In the genomic region with DNA sequence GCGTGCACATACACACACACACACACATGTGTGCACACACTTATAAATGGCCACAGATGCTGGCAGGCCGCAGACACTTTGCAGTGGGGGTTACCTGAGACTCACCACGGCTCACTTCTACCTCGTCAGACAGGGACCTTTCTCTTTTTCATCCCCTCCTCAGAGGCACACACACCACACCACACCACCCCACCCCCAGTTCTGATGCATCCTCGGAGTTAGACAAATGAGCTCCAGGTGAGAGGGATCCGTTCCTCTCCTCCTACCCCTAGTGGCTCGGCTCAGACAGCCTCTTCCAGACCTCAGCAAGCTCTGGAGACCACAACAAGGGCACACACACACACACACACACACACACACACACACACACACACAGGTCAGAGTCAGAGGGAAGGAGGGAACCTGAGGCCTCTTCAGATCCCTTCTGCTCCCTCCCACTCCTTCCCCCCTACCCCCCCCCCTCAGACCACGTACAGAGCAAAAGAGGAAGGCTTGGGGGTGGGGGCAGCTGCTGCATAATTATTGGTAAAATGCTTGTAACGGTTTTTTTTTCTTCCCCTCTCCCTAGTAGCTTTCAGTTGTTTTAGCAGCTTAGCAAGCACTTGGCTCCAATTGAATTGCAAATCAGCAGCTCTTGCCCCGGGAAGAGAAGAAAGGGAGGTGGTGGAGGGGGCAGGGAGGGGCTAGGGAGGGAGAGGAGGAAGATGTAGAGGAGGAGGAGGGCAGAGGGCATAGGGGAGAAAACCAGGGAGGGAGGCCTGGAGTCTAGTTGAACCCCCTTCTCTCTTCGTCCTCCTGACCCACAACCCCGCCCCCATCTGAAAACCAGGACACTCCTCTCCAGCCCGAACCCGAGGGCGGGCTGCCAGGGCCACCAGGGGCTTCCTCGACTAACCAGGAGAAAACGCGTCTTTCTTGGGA, we compare ENCODE assay signal across 8 mouse cellular contexts. TPM values are rescaled to one million over a fixed set of nuclear protein-coding genes. Genes with fewer than 3 reads are reported as not detected.
DNase-seq lines count a peak whose midpoint lies in the region; ATAC-seq and TF ChIP-seq lines count a peak whose summit lies in the region.

No protein-coding gene starts in this region.

- no peaks in the 10 kb centered on the region for H3K9me3 ChIP-seq in heart, embryonic 10.5 days
- H3K9me3 ChIP-seq in forebrain, embryonic 15.5 days = no peaks in the 10 kb centered on the region
- no peaks in the 10 kb centered on the region for H3K9me3 ChIP-seq in liver, embryonic 13.5 days (replicated peaks)
- H3K9me3 ChIP-seq in stomach, postnatal 0 days (ENCODE audit: control insufficient read depth, low read length) = no peaks in the 10 kb centered on the region

- H3K4me1 ChIP-seq in heart, embryonic 10.5 days = peaks cover 43% of the 10 kb centered on the region
- H3K4me1 ChIP-seq in heart, adult 2 months (ENCODE audit: control insufficient read depth, insufficient read depth, low read length) = no peaks in the 10 kb centered on the region
- H3K4me1 ChIP-seq in forebrain, embryonic 15.5 days = peaks cover 40% of the 10 kb centered on the region
- peaks cover 6% of the 10 kb centered on the region; the same call in 1 of the 2 replicates for H3K4me1 ChIP-seq in liver, embryonic 13.5 days (replicated peaks)
- no peaks in the 10 kb centered on the region for H3K4me1 ChIP-seq in stomach, postnatal 0 days (replicated peaks; ENCODE audit: control insufficient read depth, insufficient read depth)

- H3K27me3 ChIP-seq in heart, embryonic 10.5 days (ENCODE audit: insufficient read depth, poor library complexity, severe bottlenecking) = peaks cover 84% of the 10 kb centered on the region
- H3K27me3 ChIP-seq in heart, adult 2 months (ENCODE audit: control insufficient read depth, insufficient read depth, low read length) = peaks cover 3% of the 10 kb centered on the region; the same call in 1 of the 2 replicates
- H3K27me3 ChIP-seq in forebrain, embryonic 15.5 days = no peaks in the 10 kb centered on the region
- H3K27me3 ChIP-seq in liver, embryonic 13.5 days = peaks cover 56% of the 10 kb centered on the region
- no peaks in the 10 kb centered on the region for H3K27me3 ChIP-seq in stomach, postnatal 0 days (ENCODE audit: control insufficient read depth, insufficient read depth, low read length)

- H3K27ac ChIP-seq in heart, embryonic 10.5 days = 0 out of 2 replicates have a peak overlapping the region, but pooled peaks have one; percentile 49
- no peak overlapping the region for H3K27ac ChIP-seq in heart, adult 2 months
- H3K27ac ChIP-seq in forebrain, embryonic 15.5 days (replicated peaks) = peak overlapping the region; percentile 90
- H3K27ac ChIP-seq in liver, embryonic 13.5 days = 0 out of 2 replicates have a peak overlapping the region, but pooled peaks have one; percentile 13
- no peak overlapping the region for H3K27ac ChIP-seq in stomach, postnatal 0 days (replicated peaks)

- 11% methylated on average over 18 of the region's 18 CpGs for WGBS in heart, embryonic 10.5 days
- WGBS in heart, adult 2 months = 19% methylated on average over 18 of the region's 18 CpGs
- 5% methylated on average over 18 of the region's 18 CpGs for WGBS in forebrain, embryonic 15.5 days
- WGBS in liver, embryonic 13.5 days (ENCODE audit: insufficient replicate concordance) = 13% methylated on average over 18 of the region's 18 CpGs
- WGBS in stomach, postnatal 0 days = 20% methylated on average over 17 of the region's 18 CpGs

- no peak for TF ChIP-seq CTCF in heart, adult 2 months (IDR thresholded peaks at IDR 0.05)
- TF ChIP-seq CTCF in stomach, postnatal 0 days (IDR thresholded peaks at IDR 0.05; ENCODE audit: low read depth) = no peak

- peak overlapping the region; percentile 29 for H3K4me3 ChIP-seq in heart, embryonic 10.5 days
- H3K4me3 ChIP-seq in heart, adult 2 months = no peak overlapping the region
- H3K4me3 ChIP-seq in forebrain, embryonic 15.5 days = peak overlapping the region; percentile 20; the same call in 1 of the 2 replicates
- no peak overlapping the region for H3K4me3 ChIP-seq in liver, embryonic 13.5 days (replicated peaks)
- H3K4me3 ChIP-seq in stomach, postnatal 0 days (ENCODE audit: low read depth, low read length) = no peak overlapping the region

- no peak for TF ChIP-seq POLR2A in heart, adult 2 months (IDR thresholded peaks at IDR 0.05; ENCODE audit: insufficient read depth, low read depth, low read length)

- ATAC-seq in forebrain, embryonic 15.5 days (replicated peaks) = peak; percentile 73
- ATAC-seq in liver, embryonic 13.5 days (ENCODE audit: low read depth) = 0 out of 2 replicates have a peak, but pooled peaks have one; percentile 18
- ATAC-seq in stomach, postnatal 0 days (ENCODE audit: low FRiP score, low TSS enrichment) = no peak
- no peak for ATAC-seq in megakaryocyte-erythroid progenitor cell, adult 5-6 weeks (replicated peaks; ENCODE audit: low FRiP score, low TSS enrichment, poor library complexity, severe bottlenecking)

- no peaks in the 10 kb centered on the region for H3K36me3 ChIP-seq in heart, embryonic 10.5 days
- no peaks in the 10 kb centered on the region for H3K36me3 ChIP-seq in heart, adult 2 months (ENCODE audit: control insufficient read depth, insufficient read depth, low read length)
- H3K36me3 ChIP-seq in forebrain, embryonic 15.5 days = no peaks in the 10 kb centered on the region
- no peaks in the 10 kb centered on the region for H3K36me3 ChIP-seq in liver, embryonic 13.5 days
- H3K36me3 ChIP-seq in stomach, postnatal 0 days (ENCODE audit: control insufficient read depth, insufficient read depth, low read length) = no peaks in the 10 kb centered on the region

- DNase-seq in heart, embryonic 10.5 days (ENCODE audit: low spot score) = no peak
- no peak for DNase-seq in heart, adult 2 months
- peak; percentile 94 for DNase-seq in ZHBTc4 (ENCODE audit: low read depth, low spot score)
- no peak for DNase-seq in liver, embryonic 13.5 days
- no peak for DNase-seq in stomach, postnatal 0 days (ENCODE audit: low spot score)
- no peak for DNase-seq in left cerebral cortex, adult 9 months (ENCODE audit: low spot score in 2 of 2)

- H3K4me2 ChIP-seq in forebrain, embryonic 15.5 days (replicated peaks) = peak overlapping the region; percentile 34
- no peak overlapping the region for H3K4me2 ChIP-seq in liver, embryonic 13.5 days
- peak overlapping the region; percentile 25; the same call in 1 of the 2 replicates for H3K4me2 ChIP-seq in stomach, postnatal 0 days (replicated peaks; ENCODE audit: low read depth)

- intact Hi-C loops in heart, adult 2 months (cut with DNase I) = no loop called here

- TF ChIP-seq EP300 in heart, adult 2 months (IDR thresholded peaks at IDR 0.05; ENCODE audit: insufficient read depth, low read depth, low read length) = no peak
- TF ChIP-seq EP300 in stomach, postnatal 0 days (optimal IDR thresholded peaks at IDR 0.05) = no peak

- H3K9ac ChIP-seq in heart, adult 2 months (ENCODE audit: low read depth, low read length) = no peak overlapping the region
- no peak overlapping the region for H3K9ac ChIP-seq in forebrain, embryonic 15.5 days (replicated peaks)
- no peak overlapping the region for H3K9ac ChIP-seq in liver, embryonic 13.5 days
- no peak overlapping the region for H3K9ac ChIP-seq in stomach, postnatal 0 days (ENCODE audit: low read length)

- no peaks in the 10 kb centered on the region for H3K79me2 ChIP-seq in heart, adult 2 months (replicated peaks; ENCODE audit: control insufficient read depth, insufficient read depth, low read length)

RNA-seq across cellular contexts. Expression of a gene that starts 19.6 kb away (rescaled TPM):
- 0.02 and 0.34 TPM in 2 replicates for polyA plus RNA-seq in heart, embryonic 10.5 days (2016; fragmentation: Nextera tagmentation; extraction: Ambion mirVana)
- total RNA-seq in heart, adult 2 months (2021) = under 1 TPM; 0.13 to 0.16 TPM
- polyA plus RNA-seq in heart, adult 2 months (2012; rRNA removed) = 0.47 and 0.53 TPM in 2 replicates
- polyA plus RNA-seq in forebrain, embryonic 15.5 days (2015; fragmentation: Nextera tagmentation; extraction: Ambion mirVana) = 2.4 and 3.0 TPM in 2 replicates
- polyA plus RNA-seq in liver, embryonic 13.5 days (2015; fragmentation: Nextera tagmentation; extraction: Ambion mirVana) = not detected in 2 replicates
- polyA plus RNA-seq in stomach, postnatal 0 days (2015; fragmentation: Nextera tagmentation; extraction: Ambion mirVana) = 0.16 TPM in 2 replicates
- not detected in 2 replicates for total RNA-seq in megakaryocyte-erythroid progenitor cell, adult 5-6 weeks (2014; fragmentation: Nextera tagmentation)
- not detected in 2 replicates for total RNA-seq in megakaryocyte-erythroid progenitor cell, adult 5-6 weeks (2017)

RNA-seq across cellular contexts. Expression of a gene that starts 54.7 kb away (rescaled TPM):
- polyA plus RNA-seq in heart, embryonic 10.5 days (2016; fragmentation: Nextera tagmentation; extraction: Ambion mirVana) = 438 and 609 TPM in 2 replicates
- total RNA-seq in heart, adult 2 months (2021) = 10 to 100 TPM; 47.5 to 48.2 TPM
- 73.8 and 78.0 TPM in 2 replicates for polyA plus RNA-seq in heart, adult 2 months (2012; rRNA removed)
- 106 and 121 TPM in 2 replicates for polyA plus RNA-seq in forebrain, embryonic 15.5 days (2015; fragmentation: Nextera tagmentation; extraction: Ambion mirVana)
- polyA plus RNA-seq in liver, embryonic 13.5 days (2015; fragmentation: Nextera tagmentation; extraction: Ambion mirVana) = 226 and 262 TPM in 2 replicates
- 71.1 and 78.4 TPM in 2 replicates for polyA plus RNA-seq in stomach, postnatal 0 days (2015; fragmentation: Nextera tagmentation; extraction: Ambion mirVana)
- total RNA-seq in megakaryocyte-erythroid progenitor cell, adult 5-6 weeks (2014; fragmentation: Nextera tagmentation) = 271 and 334 TPM in 2 replicates
- total RNA-seq in megakaryocyte-erythroid progenitor cell, adult 5-6 weeks (2017) = 97.8 and 182 TPM in 2 replicates

Comparison
In these comparisons a context has a peak if more than half of its experiments do, and no peak if none do; other contexts are left out.
1. H3K27ac ChIP-seq: peak in heart, embryonic 10.5 days (single experiment), forebrain, embryonic 15.5 days (single experiment) and liver, embryonic 13.5 days (single experiment); none in heart, adult 2 months (single experiment) and stomach, postnatal 0 days (single experiment).
2. H3K4me3 ChIP-seq: peak in heart, embryonic 10.5 days (single experiment) and forebrain, embryonic 15.5 days (single experiment); none in heart, adult 2 months (single experiment), liver, embryonic 13.5 days (single experiment) and stomach, postnatal 0 days (single experiment).
3. ATAC-seq: peak in forebrain, embryonic 15.5 days (single experiment) and liver, embryonic 13.5 days (single experiment); none in stomach, postnatal 0 days (single experiment) and megakaryocyte-erythroid progenitor cell, adult 5-6 weeks (single experiment).